Mouse (Mus musculus): ENCODE results near the gene Pdia6. TPM values are rescaled to one million over a fixed set of nuclear protein-coding genes. Genes with fewer than 3 reads are reported as not detected.

Pdia6 gene
- polyA plus RNA-seq, 1 experiment: 19.6 TPM

GRCm38 (mm10) chr12:17333459-17333858 is 67.1 kb downstream of the Pdia6 start:
- WGBS: 2% methylated on average over 1 of the region's 1 CpGs
- no peaks in the 10 kb centered on the region for H3K36me3 ChIP-seq (ENCODE audit: control insufficient read depth, insufficient read depth, low read length)
- H3K4me1 ChIP-seq (ENCODE audit: control insufficient read depth, insufficient read depth, insufficient read length, low read length): no peaks in the 10 kb centered on the region
- no peak for TF ChIP-seq POLR2A (IDR thresholded peaks at IDR 0.05; ENCODE audit: low read depth, low read length)
- TF ChIP-seq CTCF (IDR thresholded peaks at IDR 0.05; ENCODE audit: extremely low read depth, insufficient read length, insufficient replicate concordance, low read depth, low read length): no peak
- peaks cover 9% of the 10 kb centered on the region for H3K27me3 ChIP-seq (ENCODE audit: control insufficient read depth, insufficient read depth, low read length)
- H3K4me3 ChIP-seq (ENCODE audit: low read depth, low read length): no peak overlapping the region
- no peak overlapping the region for H3K27ac ChIP-seq (ENCODE audit: insufficient read depth, low read depth, low read length)

Other genes with a start within 250 kb of the Pdia6 start
- gene Kcnf1, start 89.7 kb upstream of the Pdia6 start, polyA plus RNA-seq (2012; rRNA removed): 2.0 and 2.5 TPM in 2 replicates
- gene Atp6v1c2, start 62.8 kb downstream of the Pdia6 start, polyA plus RNA-seq (2012; rRNA removed): not detected in 2 replicates
- gene Nol10, start 81.9 kb downstream of the Pdia6 start, polyA plus RNA-seq (2012; rRNA removed): 0.46 and 1.3 TPM in 2 replicates

All from small intestine, adult 2 months (tissue).